ENCODE assay signal across 8 mouse cellular contexts in genomic region chr14:105500966-105501741, GRCm38 (mm10).
A peak's percentile ranks its signal among the peaks of the same experiment; 100 is the strongest.
DNase-seq lines count a peak whose midpoint lies in the region; ATAC-seq and TF ChIP-seq lines count a peak whose summit lies in the region.

No protein-coding gene starts in this region.

- no peak for ATAC-seq in intestine, postnatal 0 days
- ATAC-seq in midbrain, postnatal 0 days (ENCODE audit: low FRiP score), result peak; percentile 50; the same call in 1 of the 2 replicates
- no peak for ATAC-seq in megakaryocyte, adult 5-6 weeks (ENCODE audit: poor library complexity, severe bottlenecking)

- H3K27ac ChIP-seq in forebrain, embryonic 10.5 days, result peak overlapping the region; percentile 70
- no peak overlapping the region for H3K27ac ChIP-seq in intestine, postnatal 0 days (ENCODE audit: low read depth, low read length)
- H3K27ac ChIP-seq in midbrain, postnatal 0 days (ENCODE audit: low read depth, low read length), result no peak overlapping the region; the same call in none of the 2 replicates

- peak; percentile 16 for DNase-seq in thymus, postnatal 4 days
- DNase-seq in thymus, postnatal 10 days (ENCODE audit: low spot score in 2 of 2), result no peak
- peak; percentile 66 for DNase-seq in forebrain, embryonic 10.5 days (ENCODE audit: extremely low spot score, low spot score)
- peak; percentile 58 for DNase-seq in midbrain, postnatal 0 days (ENCODE audit: low spot score)
- no peak for DNase-seq in thymus, postnatal 14 days
- no peak for DNase-seq in cerebellum, adult 9-11 months

- peak overlapping the region; percentile 38 for H3K4me3 ChIP-seq in forebrain, embryonic 10.5 days
- no peak overlapping the region for H3K4me3 ChIP-seq in intestine, postnatal 0 days (ENCODE audit: low read depth, low read length)
- H3K4me3 ChIP-seq in midbrain, postnatal 0 days (ENCODE audit: low read depth, low read length), result peak overlapping the region; percentile 2; the same call in 1 of the 2 replicates

- H3K4me1 ChIP-seq in forebrain, embryonic 10.5 days, result peaks cover 68% of the 10 kb centered on the region
- H3K4me1 ChIP-seq in intestine, postnatal 0 days (replicated peaks; ENCODE audit: control insufficient read depth, insufficient read depth, low read length), result 0 out of 2 replicates have a peak, but pooled peaks cover 8% of the 10 kb centered on the region
- H3K4me1 ChIP-seq in midbrain, postnatal 0 days (ENCODE audit: insufficient read depth, low read length), result peaks cover 9% of the 10 kb centered on the region

- H3K27me3 ChIP-seq in forebrain, embryonic 10.5 days (ENCODE audit: poor library complexity, severe bottlenecking), result peaks cover 70% of the 10 kb centered on the region
- 0 out of 2 replicates have a peak, but pooled peaks cover 3% of the 10 kb centered on the region for H3K27me3 ChIP-seq in intestine, postnatal 0 days (replicated peaks; ENCODE audit: control insufficient read depth, insufficient read depth, low read length)
- H3K27me3 ChIP-seq in midbrain, postnatal 0 days (ENCODE audit: insufficient read depth, low read length), result 0 out of 2 replicates have a peak, but pooled peaks cover 3% of the 10 kb centered on the region

- H3K9me3 ChIP-seq in forebrain, embryonic 10.5 days, result no peaks in the 10 kb centered on the region
- H3K9me3 ChIP-seq in intestine, postnatal 0 days (ENCODE audit: control insufficient read depth), result no peaks in the 10 kb centered on the region
- no peaks in the 10 kb centered on the region for H3K9me3 ChIP-seq in midbrain, postnatal 0 days (ENCODE audit: low read length)

- no peak for TF ChIP-seq CTCF in intestine, postnatal 0 days (IDR thresholded peaks at IDR 0.05; ENCODE audit: low read depth)
- TF ChIP-seq CTCF in midbrain, postnatal 0 days (IDR thresholded peaks at IDR 0.05), result no peak

- no peak overlapping the region for H3K9ac ChIP-seq in intestine, postnatal 0 days (ENCODE audit: low read depth, low read length)
- H3K9ac ChIP-seq in midbrain, postnatal 0 days (replicated peaks; ENCODE audit: low read length, poor library complexity, severe bottlenecking), result no peak overlapping the region

- peak overlapping the region; percentile 50 for H3K4me2 ChIP-seq in intestine, postnatal 0 days (replicated peaks; ENCODE audit: low read depth)
- H3K4me2 ChIP-seq in midbrain, postnatal 0 days (ENCODE audit: low read depth, low read length, poor library complexity, severe bottlenecking), result peak overlapping the region; percentile 38

- no peaks in the 10 kb centered on the region for H3K36me3 ChIP-seq in forebrain, embryonic 10.5 days (replicated peaks)
- no peaks in the 10 kb centered on the region for H3K36me3 ChIP-seq in intestine, postnatal 0 days (ENCODE audit: control insufficient read depth, insufficient read depth)
- H3K36me3 ChIP-seq in midbrain, postnatal 0 days (ENCODE audit: insufficient read depth, low read length), result no peaks in the 10 kb centered on the region

- 3% methylated on average over 21 of the region's 21 CpGs for WGBS in forebrain, embryonic 10.5 days
- WGBS in intestine, postnatal 0 days, result 30% methylated on average over 21 of the region's 21 CpGs
- WGBS in midbrain, postnatal 0 days, result 11% methylated on average over 21 of the region's 21 CpGs

Comparison
In these comparisons a context has a peak if more than half of its experiments do, and no peak if none do; other contexts are left out.
1. DNase-seq: peak in thymus, postnatal 4 days (single experiment), forebrain, embryonic 10.5 days (single experiment) and midbrain, postnatal 0 days (single experiment); none in thymus, postnatal 10 days (0 of 2), thymus, postnatal 14 days (single experiment) and cerebellum, adult 9-11 months (single experiment).